Mouse (Mus musculus) CH12.LX (cell line): ENCODE measurements around the gene C130032M10Rik.

Experiments
- CHD1 ChIP-seq: IDR thresholded peaks from 2 replicates; pipeline ENCODE4 v1.6.1; 2012; ENCODE audit warnings: low read depth, low read length, improper control_type of control experiment, inconsistent platforms
- CHD2 ChIP-seq: IDR thresholded peaks from 2 replicates; pipeline ENCODE4 v1.6.1; 2011; ENCODE audit warnings: low read length, improper control_type of control experiment
- CTCF ChIP-seq, 2 experiments: IDR thresholded peaks in 1 of 2; conservative IDR thresholded peaks in 1 of 2; 2 replicates each; pipeline ENCODE4 v1.5.1; 2011 to 2012; ENCODE audit warnings: low read depth in 2 of 2, low read length in 2 of 2, improper control_type of control experiment in 1 of 2, inconsistent platforms in 1 of 2, mild to moderate bottlenecking in 1 of 2, moderate library complexity in 1 of 2
- HCFC1 ChIP-seq: IDR thresholded peaks from 2 replicates; pipeline ENCODE4 v1.6.1; 2012; ENCODE audit warnings: low read depth, mild to moderate bottlenecking, inconsistent platforms, low read length, improper control_type of control experiment
- KAT2A ChIP-seq: IDR thresholded peaks from 2 replicates; pipeline ENCODE4 v1.6.1; 2012; ENCODE audit warnings: low read length, improper control_type of control experiment, inconsistent platforms; ENCODE audit not compliant: insufficient replicate concordance
- POLR2A ChIP-seq: IDR thresholded peaks from 2 replicates; pipeline ENCODE4 v1.6.1; 2011; ENCODE audit warnings: low read depth, mild to moderate bottlenecking, improper control_type of control experiment, low read length

- TF ChIP-seq POLR2A (no peak), CTCF (conservative IDR thresholded peaks at IDR 0.05 in 1 of 2, IDR thresholded peaks at IDR 0.05 in 1 of 2; ENCODE audit: low read depth in 2 of 2, low read length in 2 of 2) (no peak), KAT2A (no peak), CHD2 (no peak), CHD1 (no peak), HCFC1 (no peak)
Observed at GRCm38 (mm10) chr9:114556276-114556855, 40.9 kb downstream of the C130032M10Rik start.
